In genomic region chr2:116900273-116900843, GRCm38 (mm10) we compare ENCODE assay signal across 8 mouse cellular contexts. TPM values are rescaled to one million over a fixed set of nuclear protein-coding genes. Genes with fewer than 3 reads are reported as not detected.
DNase-seq lines count a peak whose midpoint lies in the region; ATAC-seq and TF ChIP-seq lines count a peak whose summit lies in the region.

No protein-coding gene starts in this region.

- H3K27me3 ChIP-seq in lung, postnatal 0 days (replicated peaks; ENCODE audit: insufficient read depth, low read length) = no peaks in the 10 kb centered on the region
- 0 out of 2 replicates have a peak, but pooled peaks cover 7% of the 10 kb centered on the region for H3K27me3 ChIP-seq in embryonic facial prominence, embryonic 10.5 days (replicated peaks; ENCODE audit: low read depth, poor library complexity, severe bottlenecking)
- no peaks in the 10 kb centered on the region for H3K27me3 ChIP-seq in hindbrain, postnatal 0 days (ENCODE audit: insufficient read depth, low read length)
- 0 out of 2 replicates have a peak, but pooled peaks cover 2% of the 10 kb centered on the region for H3K27me3 ChIP-seq in midbrain, embryonic 15.5 days (replicated peaks)

- peak; percentile 33; the same call in 1 of the 2 replicates for ATAC-seq in lung, postnatal 0 days
- ATAC-seq in hindbrain, postnatal 0 days = peak; percentile 77
- ATAC-seq in midbrain, embryonic 15.5 days (replicated peaks) = peak; percentile 79

- no peak for TF ChIP-seq EP300 in lung, postnatal 0 days (IDR thresholded peaks at IDR 0.05)

- 0 out of 2 replicates have a peak, but pooled peaks have one; percentile 17 for TF ChIP-seq CTCF in lung, postnatal 0 days (IDR thresholded peaks at IDR 0.05)
- TF ChIP-seq CTCF in hindbrain, postnatal 0 days (IDR thresholded peaks at IDR 0.05; ENCODE audit: low read depth) = no peak

- H3K4me1 ChIP-seq in lung, postnatal 0 days (ENCODE audit: insufficient read depth, low read depth, low read length) = no peaks in the 10 kb centered on the region
- H3K4me1 ChIP-seq in embryonic facial prominence, embryonic 10.5 days = peaks cover 5% of the 10 kb centered on the region; the same call in 1 of the 2 replicates
- H3K4me1 ChIP-seq in hindbrain, postnatal 0 days (ENCODE audit: insufficient read depth, low read length) = no peaks in the 10 kb centered on the region
- H3K4me1 ChIP-seq in midbrain, embryonic 15.5 days = no peaks in the 10 kb centered on the region

- 26% methylated on average over 10 of the region's 10 CpGs for WGBS in lung, postnatal 0 days
- 37% methylated on average over 10 of the region's 10 CpGs for WGBS in embryonic facial prominence, embryonic 10.5 days
- 23% methylated on average over 10 of the region's 10 CpGs for WGBS in hindbrain, postnatal 0 days
- 34% methylated on average over 10 of the region's 10 CpGs for WGBS in midbrain, embryonic 15.5 days

- H3K4me3 ChIP-seq in lung, postnatal 0 days (ENCODE audit: low read depth, low read length) = peak overlapping the region; percentile 31; the same call in 1 of the 2 replicates
- H3K4me3 ChIP-seq in embryonic facial prominence, embryonic 10.5 days = peak overlapping the region; percentile 47
- peak overlapping the region; percentile 33 for H3K4me3 ChIP-seq in hindbrain, postnatal 0 days (ENCODE audit: low read length)
- H3K4me3 ChIP-seq in midbrain, embryonic 15.5 days = peak overlapping the region; percentile 36

- H3K36me3 ChIP-seq in lung, postnatal 0 days (ENCODE audit: insufficient read depth, low read length) = no peaks in the 10 kb centered on the region
- H3K36me3 ChIP-seq in embryonic facial prominence, embryonic 10.5 days (replicated peaks) = no peaks in the 10 kb centered on the region
- no peaks in the 10 kb centered on the region for H3K36me3 ChIP-seq in hindbrain, postnatal 0 days (ENCODE audit: insufficient read depth, low read length)
- no peaks in the 10 kb centered on the region for H3K36me3 ChIP-seq in midbrain, embryonic 15.5 days (replicated peaks)

- peak overlapping the region; percentile 66 for H3K4me2 ChIP-seq in lung, postnatal 0 days (replicated peaks; ENCODE audit: low read depth, low read length)
- peak overlapping the region; percentile 67 for H3K4me2 ChIP-seq in hindbrain, postnatal 0 days (ENCODE audit: low read depth, low read length)
- H3K4me2 ChIP-seq in midbrain, embryonic 15.5 days = peak overlapping the region; percentile 62

- no peaks in the 10 kb centered on the region for H3K9me3 ChIP-seq in lung, postnatal 0 days (ENCODE audit: low read length)
- no peaks in the 10 kb centered on the region for H3K9me3 ChIP-seq in embryonic facial prominence, embryonic 10.5 days
- no peaks in the 10 kb centered on the region for H3K9me3 ChIP-seq in hindbrain, postnatal 0 days (ENCODE audit: low read length)
- H3K9me3 ChIP-seq in midbrain, embryonic 15.5 days = no peaks in the 10 kb centered on the region

- no peak overlapping the region for H3K27ac ChIP-seq in lung, postnatal 0 days (ENCODE audit: low read length)
- H3K27ac ChIP-seq in embryonic facial prominence, embryonic 10.5 days (replicated peaks) = peak overlapping the region; percentile 69
- peak overlapping the region; percentile 60; the same call in 1 of the 2 replicates for H3K27ac ChIP-seq in hindbrain, postnatal 0 days
- H3K27ac ChIP-seq in midbrain, embryonic 15.5 days = 0 out of 2 replicates have a peak overlapping the region, but pooled peaks have one; percentile 31

- H3K9ac ChIP-seq in lung, postnatal 0 days (replicated peaks; ENCODE audit: low read depth) = no peak overlapping the region
- H3K9ac ChIP-seq in hindbrain, postnatal 0 days (replicated peaks; ENCODE audit: low read length) = peak overlapping the region; percentile 25
- H3K9ac ChIP-seq in midbrain, embryonic 15.5 days = peak overlapping the region; percentile 31; the same call in 1 of the 2 replicates

- no peak for DNase-seq in lung, postnatal 0 days (ENCODE audit: low spot score)
- no peak for DNase-seq in lung, postnatal 4 days
- DNase-seq in embryonic facial prominence, embryonic 10.5 days (ENCODE audit: low spot score) = peak; percentile 12
- DNase-seq in hindbrain, postnatal 0 days (ENCODE audit: low spot score) = peak; percentile 61
- no peak for DNase-seq in adrenal gland, postnatal 14 days
- no peak for DNase-seq in MN1 (ENCODE audit: low spot score)
- DNase-seq in yolk sac, embryonic 10.5 days (ENCODE audit: low spot score) = no peak

RNA-seq across cellular contexts. Expression of gene Tmco5, which starts 21.9 kb away (rescaled TPM):
- polyA plus RNA-seq in lung, postnatal 0 days (2015; fragmentation: Nextera tagmentation; extraction: Ambion mirVana) = not detected in 2 replicates
- polyA plus RNA-seq in embryonic facial prominence, embryonic 10.5 days (2016; fragmentation: Nextera tagmentation; extraction: Ambion mirVana) = not detected in 2 replicates
- total RNA-seq in hindbrain, postnatal 0 days (2014; rRNA removed) = not detected in 2 replicates
- not detected in 2 replicates for polyA plus RNA-seq in hindbrain, postnatal 0 days (2015; fragmentation: Nextera tagmentation; extraction: Ambion mirVana)
- polyA plus RNA-seq in midbrain, embryonic 15.5 days (2015; fragmentation: Nextera tagmentation; extraction: Ambion mirVana) = not detected in 2 replicates
- total RNA-seq in adrenal gland, postnatal 14 days (2021) = not detected in 2 replicates

Comparison
In these comparisons a context has a peak if more than half of its experiments do, and no peak if none do; other contexts are left out.
1. DNase-seq: peak in embryonic facial prominence, embryonic 10.5 days (single experiment) and hindbrain, postnatal 0 days (single experiment); none in lung, postnatal 0 days (single experiment), lung, postnatal 4 days (0 of 2), adrenal gland, postnatal 14 days (single experiment), MN1 (single experiment) and yolk sac, embryonic 10.5 days (single experiment).
2. Peak in every context shown above with its lines, with median percentiles within 50 percentile points of each other: ATAC-seq, H3K4me2 ChIP-seq and H3K4me3 ChIP-seq.